ENCODE assay signal across 10 mouse cellular contexts in genomic region chr17:13743709-13744079, GRCm38 (mm10). TPM values are rescaled to one million over a fixed set of nuclear protein-coding genes. Genes with fewer than 3 reads are reported as not detected.
DNase-seq lines count a peak whose midpoint lies in the region; TF ChIP-seq lines count a peak whose summit lies in the region.
"Had no signal": no experiment of that assay in that cellular context is flagged by ENCODE, and none has a peak within 500 bp of the region (broad histone marks: within the 10 kb centered on the region; RNA-seq: fewer than 3 reads in every experiment).

No protein-coding gene starts in this region.

- H3K4me3 ChIP-seq in layer of hippocampus, adult 2 months, result no peak overlapping the region
- H3K4me3 ChIP-seq: erythroblast, embryonic 14.5 days had no signal

- peak; percentile 43 for DNase-seq in adrenal gland, adult 2 months
- DNase-seq in adrenal gland, postnatal 4 days (ENCODE audit: low spot score in 2 of 2), result no peak
- DNase-seq in 3134 (ENCODE audit: extremely low read depth, insufficient read length, low spot score), result peak; percentile 63
- DNase-seq in kidney, adult 8-10 months, result peak; percentile 34 to 60
- DNase-seq in lung, postnatal 10 days, result peak; percentile 51
- DNase-seq in layer of hippocampus, adult 2 months (ENCODE audit: low spot score in 2 of 2), result no peak
- DNase-seq in cerebellum, adult 8-10 months, result no peak
- DNase-seq in embryo, embryonic 10.5 days (ENCODE audit: low spot score), result no peak
- DNase-seq: adrenal gland, postnatal 10 days had no signal

- TF ChIP-seq CTCF in layer of hippocampus, adult 2 months (conservative IDR thresholded peaks at IDR 0.05), result no peak

- H3K27ac ChIP-seq in layer of hippocampus, adult 2 months, result no peak overlapping the region

RNA-seq across cellular contexts. Expression of gene Afdn, which starts 16.6 kb away (rescaled TPM):
- total RNA-seq in adrenal gland, adult 2 months (2021), result 10 to 100 TPM; 67.6 to 84.8 TPM
- 18.9 and 19.5 TPM in 2 replicates for polyA plus RNA-seq in adrenal gland, adult 2 months (2012; rRNA removed)
- total RNA-seq in adrenal gland, postnatal 4 days (2021), result 10 to 100 TPM; 90.3 to 96.9 TPM
- total RNA-seq in layer of hippocampus, adult 2 months (2021), result 100 to 1,000 TPM; 106 to 114 TPM
- polyA plus RNA-seq: erythroblast, embryonic 14.5 days had no signal

RNA-seq across cellular contexts. Expression of gene Tcte2, which starts 17.9 kb away (rescaled TPM):
- total RNA-seq in adrenal gland, adult 2 months (2021), result 1 to 10 TPM; 3.4 to 5.7 TPM
- 0.90 and 1.9 TPM in 2 replicates for polyA plus RNA-seq in adrenal gland, adult 2 months (2012; rRNA removed)
- 1 to 10 TPM; 5.2 to 6.7 TPM for total RNA-seq in adrenal gland, postnatal 4 days (2021)
- 10 to 100 TPM; 18.4 to 22.1 TPM for total RNA-seq in layer of hippocampus, adult 2 months (2021)
- polyA plus RNA-seq: erythroblast, embryonic 14.5 days had no signal

Comparison
In these comparisons a context has a peak if more than half of its experiments do, and no peak if none do; other contexts are left out.
1. DNase-seq: peak in adrenal gland, adult 2 months (single experiment), 3134 (single experiment), kidney, adult 8-10 months (2 of 2) and lung, postnatal 10 days (single experiment); none in adrenal gland, postnatal 4 days (0 of 2), layer of hippocampus, adult 2 months (0 of 2), cerebellum, adult 8-10 months (single experiment) and embryo, embryonic 10.5 days (single experiment).